Mouse (Mus musculus): ENCODE data around the gene Lin7b.

DNA sequence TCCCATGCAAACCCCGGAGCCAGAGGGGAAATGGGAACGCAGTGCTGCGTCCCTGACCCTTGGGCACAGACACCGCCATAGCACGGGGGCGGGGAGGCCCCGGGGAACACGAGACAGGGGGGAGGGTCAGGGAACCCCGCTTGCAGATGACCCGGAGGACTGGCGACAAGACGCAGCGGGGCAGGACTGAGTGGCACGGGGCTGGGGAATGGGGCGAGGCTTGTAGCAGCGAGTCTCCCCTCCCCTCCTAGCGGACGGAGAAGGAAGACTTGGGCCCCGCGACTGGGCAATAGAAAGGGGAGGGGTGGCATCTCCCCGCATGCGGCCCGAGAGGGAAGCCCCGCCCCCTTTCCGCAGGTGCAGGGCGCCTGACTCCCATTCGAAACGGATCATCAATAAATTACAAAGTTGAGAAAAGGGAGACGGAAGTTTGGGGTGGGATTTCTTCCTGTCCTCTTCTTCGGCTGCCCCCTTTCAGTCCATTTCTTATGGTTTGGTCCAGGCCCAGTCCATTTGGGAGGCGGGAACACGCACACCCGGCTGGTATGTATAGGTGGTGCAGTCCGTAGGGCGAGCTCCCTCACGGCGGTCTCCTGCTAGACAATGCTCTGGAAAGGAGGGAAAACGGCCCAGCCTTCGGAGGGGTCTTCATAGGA, 30.8 kb downstream of the Lin7b start:
- TF ChIP-seq POLR2A (IDR thresholded peaks at IDR 0.05; ENCODE audit: low read depth, low read length) (no peak), CTCF (IDR thresholded peaks at IDR 0.05; ENCODE audit: extremely low read depth, insufficient read depth, insufficient read length, insufficient replicate concordance) (no peak)
